Mouse (Mus musculus) intestine, embryonic 16.5 days (tissue): ENCODE results near the gene Nr2c2. TPM values are rescaled to one million over a fixed set of nuclear protein-coding genes. Genes with fewer than 3 reads are reported as not detected.

Experiments used
- ATAC-seq: fragments of 200-750 bp; cut with Nextera tagmentation; 2 replicates; pipeline ENCODE4 v1.8.0; 2017; ENCODE audit warnings: moderate TSS enrichment, moderate library complexity
- H3K27ac ChIP-seq: fragments of 300-500 bp; sonication (generic); 2 replicates; pipeline ENCODE4 v1.5.1; 2014; ENCODE audit warnings: mild to moderate bottlenecking, low read length
- H3K27me3 ChIP-seq: fragments of 300-500 bp; sonication (generic); replicated peaks from 2 replicates; pipeline ENCODE4 v1.6.1; 2014; ENCODE audit warnings: low read length, control low read depth, mixed read lengths; ENCODE audit not compliant: control insufficient read depth, insufficient read depth
- H3K36me3 ChIP-seq: fragments of 300-500 bp; sonication (generic); 2 replicates; pipeline ENCODE4 v1.6.1; 2014; ENCODE audit warnings: low read length, control low read depth; ENCODE audit not compliant: control insufficient read depth, insufficient read depth
- H3K4me1 ChIP-seq: fragments of 300-500 bp; sonication (generic); 2 replicates; pipeline ENCODE4 v1.6.1; 2014; ENCODE audit warnings: low read length, control low read depth, mixed read lengths; ENCODE audit not compliant: control insufficient read depth, insufficient read depth
- H3K4me2 ChIP-seq: fragments of 300-500 bp; sonication (generic); 2 replicates; pipeline ENCODE4 v1.6.1; 2014; ENCODE audit warnings: low read depth, low read length, control low read depth
- H3K4me3 ChIP-seq: fragments of 300-500 bp; sonication (generic); 2 replicates; pipeline ENCODE4 v1.5.1; 2014; ENCODE audit warnings: mild to moderate bottlenecking, low read length
- H3K9ac ChIP-seq: fragments of 300-500 bp; sonication (generic); 2 replicates; pipeline ENCODE4 v1.6.1; 2014; ENCODE audit warnings: low read depth, low read length
- H3K9me3 ChIP-seq: fragments of 300-500 bp; sonication (generic); 2 replicates; pipeline ENCODE4 v1.6.1; 2016; ENCODE audit warnings: low read length, control low read depth; ENCODE audit not compliant: control insufficient read depth
- WGBS: fragments of 180-500 bp; shearing (Covaris S2); extraction: QIAGEN DNeasy Blood & Tissue Kit; methylation state at CpG from one replicate; pipeline ENCODE4 v1.1.7; 2014; 5-methylcytosine and 5-hydroxymethylcytosine counted together
- polyA plus RNA-seq: library from polyadenylated mRNA; unstranded; fragments of >200 nt; fragmentation: Nextera tagmentation; extraction: Ambion mirVana; gene quantifications from 2 replicates; pipeline ENCODE4 v1.2.1, GENCODE M21; 2015

Nr2c2 gene
- 9.2 and 9.4 TPM in 2 replicates for polyA plus RNA-seq

GRCm38 (mm10) chr6:92091130-92091591 is at the start of gene Nr2c2:
Gene Nr2c2, plus strand, starts transcription at chr6:92091390.
- WGBS, result 0% methylated on average over 30 of the region's 58 CpGs
- Histone ChIP-seq H3K4me3 (peak within 1 kb of the TSS; percentile 98), H3K4me2 (peak within 1 kb of the TSS; percentile 81), H3K27me3 (no peaks in the 10 kb centered on the region), H3K9me3 (no peaks in the 10 kb centered on the region), H3K36me3 (no peaks in the 10 kb centered on the region), H3K4me1 (peaks cover 20% of the 10 kb centered on the region), H3K9ac (peak within 1 kb of the TSS; percentile 99), H3K27ac (peak within 1 kb of the TSS; percentile 100)
- ATAC-seq, result peak; percentile 64

- no peak for ATAC-seq
Observed at GRCm38 (mm10) chr6:92042055-92042454, 49.1 kb upstream of the Nr2c2 start.

GRCm38 (mm10) chr6:92042850-92043249 is 48.3 kb upstream of the Nr2c2 start:
- WGBS, result 92% methylated on average over 1 of the region's 1 CpGs
- H3K4me2 ChIP-seq, result no peak overlapping the region
- H3K9ac ChIP-seq, result no peak overlapping the region
- H3K27ac ChIP-seq, result no peak overlapping the region
- no peaks in the 10 kb centered on the region for H3K4me1 ChIP-seq
- no peak for ATAC-seq
- H3K36me3 ChIP-seq, result no peaks in the 10 kb centered on the region
- no peak overlapping the region for H3K4me3 ChIP-seq
- H3K9me3 ChIP-seq, result no peaks in the 10 kb centered on the region
- no peaks in the 10 kb centered on the region for H3K27me3 ChIP-seq

More at GRCm38 (mm10) chr6:92042055-92042454, 49.1 kb upstream of the Nr2c2 start:
- H3K9ac ChIP-seq, result no peak overlapping the region
- H3K27me3 ChIP-seq, result no peaks in the 10 kb centered on the region
- 85% methylated on average over 4 of the region's 4 CpGs for WGBS
- H3K27ac ChIP-seq, result no peak overlapping the region
- no peaks in the 10 kb centered on the region for H3K36me3 ChIP-seq
- H3K4me1 ChIP-seq, result no peaks in the 10 kb centered on the region
- H3K4me3 ChIP-seq, result no peak overlapping the region
- no peak overlapping the region for H3K4me2 ChIP-seq
- H3K9me3 ChIP-seq, result no peaks in the 10 kb centered on the region

- no peaks in the 10 kb centered on the region for H3K36me3 ChIP-seq
- H3K9ac ChIP-seq, result no peak overlapping the region
- H3K27me3 ChIP-seq, result no peaks in the 10 kb centered on the region
- ATAC-seq, result no peak
- no peak overlapping the region for H3K27ac ChIP-seq
- no peaks in the 10 kb centered on the region for H3K4me1 ChIP-seq
- H3K9me3 ChIP-seq, result no peaks in the 10 kb centered on the region
- WGBS, result 51% methylated on average over 2 of the region's 2 CpGs
- no peak overlapping the region for H3K4me2 ChIP-seq
- H3K4me3 ChIP-seq, result no peak overlapping the region
Observed at GRCm38 (mm10) chr6:92057768-92058167, 33.4 kb upstream of the Nr2c2 start.

- H3K4me2 ChIP-seq, result no peak overlapping the region
- no peaks in the 10 kb centered on the region for H3K9me3 ChIP-seq
- H3K36me3 ChIP-seq, result no peaks in the 10 kb centered on the region
- 47% methylated on average over 5 of the region's 5 CpGs for WGBS
- no peaks in the 10 kb centered on the region for H3K27me3 ChIP-seq
- H3K9ac ChIP-seq, result no peak overlapping the region
- no peak overlapping the region for H3K4me3 ChIP-seq
- ATAC-seq, result 0 out of 2 replicates have a peak, but pooled peaks have one; percentile 21
- no peaks in the 10 kb centered on the region for H3K4me1 ChIP-seq
- H3K27ac ChIP-seq, result no peak overlapping the region
Observed at GRCm38 (mm10) chr6:92061725-92062124, 29.5 kb upstream of the Nr2c2 start.

- Histone ChIP-seq H3K27ac (no peak overlapping the region), H3K4me1 (no peaks in the 10 kb centered on the region), H3K27me3 (no peaks in the 10 kb centered on the region), H3K4me2 (no peak overlapping the region), H3K9ac (no peak overlapping the region), H3K36me3 (no peaks in the 10 kb centered on the region), H3K4me3 (no peak overlapping the region), H3K9me3 (no peaks in the 10 kb centered on the region)
- WGBS, result 85% methylated on average over 2 of the region's 2 CpGs
- ATAC-seq, result no peak
Observed at GRCm38 (mm10) chr6:92063452-92063851, 27.7 kb upstream of the Nr2c2 start.

GRCm38 (mm10) chr6:92064101-92064500 is 27.1 kb upstream of the Nr2c2 start:
- no peak overlapping the region for H3K27ac ChIP-seq
- no peaks in the 10 kb centered on the region for H3K4me1 ChIP-seq
- H3K9ac ChIP-seq, result no peak overlapping the region
- H3K36me3 ChIP-seq, result no peaks in the 10 kb centered on the region
- H3K4me3 ChIP-seq, result no peak overlapping the region
- H3K27me3 ChIP-seq, result no peaks in the 10 kb centered on the region
- no peak for ATAC-seq
- H3K4me2 ChIP-seq, result no peak overlapping the region
- no peaks in the 10 kb centered on the region for H3K9me3 ChIP-seq
- WGBS, result 81% methylated on average over 10 of the region's 10 CpGs

- H3K4me3 ChIP-seq, result no peak overlapping the region
- no peaks in the 10 kb centered on the region for H3K36me3 ChIP-seq
- no peaks in the 10 kb centered on the region for H3K9me3 ChIP-seq
- H3K4me1 ChIP-seq, result no peaks in the 10 kb centered on the region
- no peak for ATAC-seq
- no peaks in the 10 kb centered on the region for H3K27me3 ChIP-seq
- H3K9ac ChIP-seq, result no peak overlapping the region
- 54% methylated on average over 12 of the region's 12 CpGs for WGBS
- H3K27ac ChIP-seq, result no peak overlapping the region
- no peak overlapping the region for H3K4me2 ChIP-seq
Observed at GRCm38 (mm10) chr6:92065721-92066496, 25.3 kb upstream of the Nr2c2 start.

GRCm38 (mm10) chr6:92067146-92067790 is 23.9 kb upstream of the Nr2c2 start:
- no peaks in the 10 kb centered on the region for H3K36me3 ChIP-seq
- H3K4me3 ChIP-seq, result no peak overlapping the region
- no peak overlapping the region for H3K27ac ChIP-seq
- no peak overlapping the region for H3K4me2 ChIP-seq
- 31% methylated on average over 16 of the region's 16 CpGs for WGBS
- no peaks in the 10 kb centered on the region for H3K4me1 ChIP-seq
- H3K9me3 ChIP-seq, result no peaks in the 10 kb centered on the region
- H3K9ac ChIP-seq, result no peak overlapping the region
- peak; percentile 74 for ATAC-seq
- no peaks in the 10 kb centered on the region for H3K27me3 ChIP-seq
